Mouse (Mus musculus) embryo, embryonic 9.5 days (tissue): ENCODE results near the gene Plscr3.

Source experiments
- DNase-seq: peaks from one replicate; pipeline ENCODE4 v3.0.0-alpha.2; 2017; ENCODE audit errors: extremely low spot score

Plscr3 gene

DNA sequence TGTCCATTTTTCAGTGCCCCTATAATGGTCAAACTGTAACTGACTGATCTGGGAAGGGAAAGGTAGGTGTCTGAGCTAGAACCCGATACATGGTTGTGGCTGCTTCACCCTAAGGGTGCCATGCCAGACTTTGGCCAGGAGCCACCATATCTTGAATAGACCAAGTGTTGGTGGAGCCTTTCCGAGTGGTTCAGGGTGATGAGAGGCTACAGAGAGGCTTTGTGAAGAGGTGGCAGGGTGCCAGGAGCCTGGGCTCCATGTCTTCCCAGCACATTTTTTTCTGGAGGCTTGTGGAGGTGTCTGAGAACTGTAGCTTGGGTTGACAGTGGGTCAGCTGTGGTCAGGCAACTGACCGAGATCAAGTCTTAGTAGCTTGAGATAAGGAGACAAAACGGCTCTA, 45.3 kb downstream of the Plscr3 start:
- no peak for DNase-seq

DNA sequence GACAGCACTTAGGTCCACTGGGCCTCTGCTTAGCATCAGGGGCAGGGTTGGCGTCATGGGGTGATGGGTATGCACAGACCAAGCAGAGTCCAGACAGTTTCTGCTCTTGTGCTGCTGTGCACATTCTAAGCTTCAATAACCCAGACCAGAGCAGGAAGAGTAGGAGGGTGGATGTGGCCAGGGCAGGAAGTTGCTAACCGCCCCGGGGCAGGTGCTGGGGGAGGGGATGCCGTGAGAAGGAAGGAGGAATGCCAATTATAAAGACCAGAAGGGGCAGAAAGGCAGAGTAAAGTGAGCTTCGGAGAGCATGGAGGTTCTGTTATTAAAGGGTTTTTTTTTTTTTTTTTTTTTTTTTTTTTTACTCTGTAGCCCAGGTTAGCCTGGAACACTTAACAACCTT, 48.5 kb downstream of the Plscr3 start:
- DNase-seq = no peak

DNA sequence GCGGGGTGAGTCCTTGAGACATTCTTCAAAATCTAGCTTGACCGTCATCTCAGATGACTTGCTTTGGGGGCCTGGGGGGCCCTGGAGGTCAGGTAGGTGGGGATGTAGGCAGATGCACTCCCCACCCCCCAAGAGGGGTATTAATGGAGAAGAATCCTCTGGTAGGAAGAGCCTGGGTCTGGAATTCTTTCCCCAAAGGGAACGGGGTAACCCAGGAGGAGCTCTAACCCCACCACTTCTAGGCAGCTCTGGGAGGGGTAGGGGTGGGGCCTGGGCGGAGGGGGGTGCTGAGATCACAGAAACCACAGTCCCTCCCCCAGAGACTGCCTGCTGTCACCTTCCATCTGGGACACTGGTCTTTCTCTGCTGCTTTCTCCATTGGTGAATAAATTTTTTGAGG, 49.1 kb downstream of the Plscr3 start, which contains the start of gene Acap1:
Gene Acap1, minus strand, starts transcription at position 249 of the 400 bp plus-strand sequence.
- DNase-seq = no peak

DNA sequence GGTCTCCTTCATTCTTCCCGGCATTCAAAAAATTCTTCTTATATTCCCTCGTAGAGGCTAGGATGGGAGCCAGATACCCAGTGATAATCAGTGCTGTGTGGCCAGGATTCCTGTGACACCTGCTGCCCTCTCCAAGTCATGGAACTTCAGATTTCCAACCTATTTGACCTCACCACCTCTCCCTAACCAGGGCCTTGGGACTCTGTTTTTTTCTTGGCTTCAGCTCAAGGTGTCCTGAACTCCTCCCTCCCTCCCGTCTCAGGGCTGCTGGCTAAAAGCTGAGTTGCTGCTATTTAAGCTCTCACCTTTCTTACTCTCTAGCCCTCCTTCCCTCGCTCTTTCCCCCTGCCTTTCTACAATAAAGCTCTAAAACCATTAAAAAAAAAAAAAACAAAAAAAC, 53.7 kb downstream of the Plscr3 start:
- no peak for DNase-seq

DNA sequence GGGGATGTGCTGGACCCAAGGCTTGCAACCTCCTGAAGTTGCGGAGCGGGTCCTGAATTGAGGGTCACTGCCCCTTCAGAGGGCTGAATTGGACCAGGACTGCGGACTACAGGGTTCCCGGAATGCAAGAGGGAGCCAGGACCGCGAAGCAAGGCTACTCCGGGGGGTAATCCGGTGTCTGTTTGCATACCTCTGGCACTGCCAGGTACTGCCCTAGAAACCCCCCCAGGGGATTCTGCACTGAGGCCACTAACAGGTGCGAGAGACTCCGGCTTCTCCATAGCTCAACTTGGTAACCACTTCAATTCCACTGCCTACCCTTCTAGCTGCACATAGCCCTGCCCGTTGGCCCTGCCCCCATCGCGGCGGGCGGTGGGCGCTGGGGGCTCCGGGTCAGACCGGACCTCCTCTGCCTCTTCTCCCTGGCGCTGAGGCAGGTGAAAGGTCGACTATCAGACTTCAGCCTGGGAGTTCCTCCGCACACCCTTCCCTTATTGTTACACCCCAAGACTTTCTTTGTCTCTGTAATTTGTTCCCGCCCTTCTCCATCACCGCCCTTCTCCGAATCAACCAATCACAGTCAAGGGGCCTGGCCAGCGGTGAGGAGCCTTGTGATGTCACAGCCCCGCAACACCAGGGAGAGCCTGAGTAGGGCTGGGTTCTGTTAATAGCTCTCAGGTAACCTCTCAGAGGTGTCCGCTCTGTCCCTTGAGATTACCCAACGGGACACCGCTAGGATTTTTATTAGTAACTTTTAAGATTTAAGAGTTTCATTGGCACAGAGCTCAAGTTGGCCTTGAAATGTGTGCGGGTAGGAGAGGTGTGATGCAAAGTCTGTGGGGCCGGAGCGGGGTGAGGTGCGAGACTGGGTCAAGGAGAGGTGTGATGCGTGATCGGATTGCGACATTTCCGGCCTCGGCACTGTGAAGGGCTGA, 54.6 kb downstream of the Plscr3 start, which contains the start of the genes 2810408A11Rik and Neurl4:
Gene 2810408A11Rik, minus strand, starts transcription at position 517 of the 935 bp plus-strand sequence.
Gene Neurl4, plus strand, starts transcription at position 602 of the 935 bp plus-strand sequence.
- peak; percentile 94 for DNase-seq

DNA sequence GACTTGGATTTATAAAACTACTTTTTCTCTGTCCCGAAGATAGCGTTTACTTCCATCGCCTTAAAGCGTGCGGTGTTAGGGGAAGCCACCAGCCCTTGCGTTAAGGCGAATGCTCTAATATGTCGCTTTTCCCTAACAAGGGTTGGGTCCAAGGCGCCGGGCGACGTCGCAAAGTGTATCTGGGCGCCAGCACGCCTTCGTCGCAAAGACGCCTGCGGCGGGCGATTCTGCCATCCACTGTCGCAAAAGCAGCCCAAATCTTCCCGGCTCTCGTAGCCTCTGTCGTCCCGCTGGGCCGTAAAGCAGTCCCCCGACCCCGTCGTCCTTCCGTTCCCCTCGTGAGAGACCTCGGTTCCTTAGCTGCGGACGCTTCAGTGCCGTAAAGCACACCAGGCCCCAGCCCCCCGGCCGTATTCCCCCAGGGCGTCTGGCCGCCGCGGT, 55.2 kb downstream of the Plscr3 start:
- DNase-seq = peak; percentile 92
